Mouse (Mus musculus): Measurements from ENCODE around the gene Ndufv1.

Ndufv1 gene

DNA sequence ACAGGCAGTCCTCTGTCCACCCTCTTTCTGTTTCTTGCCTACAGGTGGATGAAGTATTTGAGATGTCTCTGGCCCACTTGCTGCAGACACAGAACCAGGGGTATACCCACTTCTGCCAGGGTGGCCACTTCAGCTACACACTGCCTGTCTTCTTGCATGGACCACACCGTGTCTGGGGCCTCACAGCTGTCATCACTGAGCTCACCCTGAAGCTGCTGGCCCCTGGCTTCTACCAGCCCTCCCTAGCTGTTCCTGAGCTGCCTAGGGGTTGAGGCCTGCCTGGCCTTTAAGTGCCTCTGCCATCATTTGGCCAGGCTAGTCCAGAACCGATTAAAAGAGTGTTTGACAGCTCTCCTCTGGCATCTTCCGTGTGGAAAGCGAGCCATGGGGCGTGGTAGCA is 10.9 kb downstream of the Ndufv1 start:
- no peak for DNase-seq (ENCODE audit: low spot score)

- no peak for DNase-seq (ENCODE audit: low spot score)
These were observed 11.6 kb downstream of the Ndufv1 start for GRCm38 (mm10) chr19:4000949-4001525.

DNA sequence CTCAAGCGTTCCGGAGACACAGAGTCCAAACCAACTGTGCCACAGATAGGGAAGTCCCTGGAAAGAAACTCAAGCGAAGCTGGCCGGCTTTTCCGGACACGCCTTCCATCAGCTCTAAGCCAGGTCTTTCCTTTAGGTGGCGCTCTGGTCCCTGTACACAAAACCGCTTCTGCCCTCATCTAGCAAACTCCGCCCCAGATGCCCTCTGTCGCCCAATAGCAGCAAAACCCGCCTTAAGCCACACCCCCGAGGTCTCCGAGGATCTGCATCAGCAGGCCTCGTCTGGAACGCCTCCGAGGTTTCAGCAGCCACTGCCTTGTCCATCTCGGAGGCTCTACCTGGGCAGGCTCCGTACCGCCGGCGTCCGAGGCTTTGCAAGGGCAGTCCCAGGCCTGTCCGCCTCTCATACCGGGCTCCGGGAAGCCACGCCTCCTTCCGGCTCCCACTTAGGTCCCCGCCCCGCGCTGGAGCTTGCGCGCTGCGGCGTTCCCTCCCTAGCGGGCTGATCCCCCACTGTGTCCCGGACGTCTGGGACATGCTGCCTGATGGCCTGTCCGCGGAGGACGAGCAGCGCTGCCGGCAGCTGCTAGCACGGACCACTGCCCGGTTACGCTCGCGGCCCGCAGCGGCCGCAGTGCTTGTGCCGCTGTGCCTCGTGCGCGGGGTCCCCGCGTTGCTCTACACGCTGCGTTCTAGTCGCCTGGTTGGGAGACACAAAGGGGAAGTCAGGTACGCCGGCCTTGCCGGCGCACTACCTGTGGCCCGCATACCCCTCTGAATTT is 12.3 kb downstream of the Ndufv1 start, which contains the start of the genes Nudt8 and Gm49405:
Gene Nudt8, plus strand, starts transcription at position 462 of the 782 bp plus-strand sequence.
Gene Gm49405, plus strand, starts transcription at position 508 of the 782 bp plus-strand sequence.
- peak; percentile 97 for DNase-seq (ENCODE audit: low spot score)

DNA sequence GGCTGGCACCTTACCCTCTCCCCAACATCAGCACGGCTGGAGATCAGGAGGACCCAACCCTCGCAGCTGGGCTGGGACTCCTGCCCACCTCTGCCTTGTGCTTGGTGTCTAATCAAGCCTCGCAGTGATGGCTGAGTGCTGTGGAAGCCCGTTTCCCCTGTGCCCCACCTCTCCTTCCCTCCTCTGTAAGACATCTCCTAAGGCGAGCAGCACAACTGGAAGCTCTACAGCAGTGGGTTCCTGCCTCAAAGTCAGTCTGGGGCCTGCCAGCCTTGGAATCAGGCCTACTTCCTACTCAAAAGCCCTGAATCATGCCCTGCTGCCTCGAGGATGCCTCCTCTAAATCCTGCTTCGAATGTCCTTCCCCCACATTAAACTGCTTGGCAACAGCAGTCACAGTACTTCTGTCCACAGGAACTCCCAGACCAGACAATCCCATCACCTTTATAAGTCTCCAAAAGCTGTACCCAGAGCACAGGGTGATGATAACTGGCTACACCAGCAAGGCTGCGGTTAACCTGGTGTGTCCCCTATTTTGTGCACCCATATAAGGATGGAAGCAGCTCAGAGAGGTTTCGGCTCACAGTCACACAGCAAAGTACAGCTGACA is 13.4 kb downstream of the Ndufv1 start:
- DNase-seq (ENCODE audit: low spot score) = no peak

DNA sequence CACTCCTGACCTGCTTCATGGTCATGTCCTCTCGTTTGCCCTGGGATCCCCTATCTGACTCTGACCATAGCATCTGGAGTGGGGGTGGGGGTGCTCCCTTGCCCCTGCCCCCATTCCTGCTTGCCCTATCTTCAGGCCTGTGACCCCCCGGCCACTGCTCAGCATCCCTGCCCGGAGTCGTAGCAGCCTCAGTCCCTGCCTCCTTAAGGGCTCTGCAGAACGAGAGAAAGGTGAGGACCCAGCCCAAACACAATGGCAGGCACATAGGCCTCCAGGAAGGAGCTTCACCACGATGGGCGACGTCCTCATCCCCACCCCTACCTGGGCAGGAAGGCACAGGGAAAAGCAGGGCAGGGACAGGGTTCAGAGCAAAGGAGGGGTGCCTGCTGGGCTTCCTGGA is 14.3 kb downstream of the Ndufv1 start:
- DNase-seq (ENCODE audit: low spot score) = no peak

DNA sequence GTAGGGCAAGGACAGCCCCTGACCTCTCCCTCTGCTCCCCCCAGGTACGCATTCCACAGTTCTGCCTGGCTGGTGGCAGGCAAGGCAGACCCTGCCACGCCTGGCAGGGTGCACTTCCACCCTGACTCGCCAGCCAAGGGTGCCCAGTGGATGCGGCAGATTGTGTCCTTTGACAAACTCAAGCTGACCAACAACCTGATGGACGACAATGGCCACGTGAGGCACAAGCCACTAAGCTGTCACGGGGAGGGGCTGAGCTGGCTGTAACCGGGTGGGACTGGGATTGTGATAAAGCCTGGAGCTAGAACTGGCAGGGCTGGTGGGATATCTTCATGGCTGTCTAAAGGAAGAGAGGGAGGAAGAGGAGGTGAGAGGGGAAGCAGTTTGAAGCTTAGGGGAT is 15.4 kb downstream of the Ndufv1 start:
- DNase-seq (ENCODE audit: low spot score) = no peak

DNA sequence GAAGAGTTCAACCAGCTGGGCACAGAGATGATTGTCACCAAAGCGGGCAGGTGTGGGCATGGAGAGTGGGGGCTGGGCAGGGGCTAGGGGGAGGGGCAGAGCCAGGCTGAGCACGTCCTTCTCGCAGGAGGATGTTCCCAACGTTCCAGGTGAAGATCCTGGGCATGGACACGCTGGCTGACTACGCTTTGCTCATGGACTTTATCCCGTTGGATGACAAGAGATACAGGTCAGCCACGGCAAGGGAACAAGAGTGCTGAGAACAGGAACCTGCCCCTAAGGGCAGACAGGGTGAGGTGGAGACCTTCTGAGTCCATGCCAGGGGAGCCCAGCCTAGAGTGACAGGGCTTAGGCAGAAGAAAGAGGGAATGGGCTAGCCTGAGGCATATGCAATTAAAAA is 15.9 kb downstream of the Ndufv1 start:
- no peak for DNase-seq (ENCODE audit: low spot score)

DNA sequence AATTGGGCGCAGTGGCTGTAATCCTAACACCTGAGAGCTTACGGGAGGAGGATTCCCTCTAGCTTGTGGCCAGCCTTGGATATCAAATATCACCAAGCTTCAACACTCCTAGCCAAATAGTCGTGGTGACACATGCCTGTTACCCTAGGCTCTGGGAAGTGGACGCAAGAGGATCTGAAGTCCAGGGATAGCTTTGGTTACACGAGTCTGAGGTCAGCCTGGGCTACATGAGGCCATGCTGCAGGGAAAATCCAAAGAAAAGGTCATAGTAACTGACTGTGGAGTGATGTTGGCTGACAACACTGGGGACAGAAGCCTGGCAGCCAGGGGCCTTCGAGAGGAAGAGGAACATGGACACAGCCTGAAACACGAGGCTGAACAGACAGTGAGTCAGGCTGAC is 16.5 kb downstream of the Ndufv1 start:
- DNase-seq (ENCODE audit: low spot score) = no peak

DNA sequence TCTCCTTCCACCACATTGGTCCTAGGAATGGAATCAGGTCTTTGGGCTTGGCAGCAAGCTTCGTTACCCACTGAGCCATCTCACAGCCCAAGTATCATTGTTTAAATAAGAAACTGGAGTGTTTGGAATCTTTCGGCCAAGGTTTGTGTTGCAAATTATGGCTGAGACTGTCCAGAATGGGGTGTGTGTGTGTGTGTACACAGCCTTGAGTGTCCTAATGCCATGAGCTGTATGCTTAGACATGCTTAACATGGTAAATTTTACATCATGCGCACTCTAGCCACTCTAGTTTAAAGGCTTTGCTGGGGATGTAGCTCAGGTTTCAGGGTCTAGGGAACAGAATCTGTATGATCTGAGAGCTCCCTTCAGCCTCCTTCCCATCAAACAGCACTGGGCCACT is 17.1 kb downstream of the Ndufv1 start:
- DNase-seq (ENCODE audit: low spot score) = no peak

DNA sequence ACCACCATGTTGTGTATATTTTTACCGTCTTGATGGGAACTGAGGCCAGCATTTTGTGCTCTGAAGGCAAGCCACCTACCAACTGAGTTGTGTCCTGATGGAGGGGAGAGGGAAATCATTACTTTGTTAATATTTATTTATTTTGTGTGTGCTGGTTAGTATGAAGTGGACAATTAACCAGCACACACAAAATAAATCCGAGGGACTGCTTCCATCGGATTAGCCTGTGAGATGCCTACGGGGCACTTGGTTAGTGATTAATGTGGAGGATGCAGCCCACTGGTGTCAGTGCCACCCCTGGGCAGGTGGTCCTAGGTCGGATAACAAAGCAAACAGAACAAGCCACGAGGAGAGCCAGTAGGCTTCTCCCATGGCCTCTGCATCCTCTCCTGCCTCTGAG is 17.7 kb downstream of the Ndufv1 start:
- DNase-seq (ENCODE audit: low spot score) = no peak

DNA sequence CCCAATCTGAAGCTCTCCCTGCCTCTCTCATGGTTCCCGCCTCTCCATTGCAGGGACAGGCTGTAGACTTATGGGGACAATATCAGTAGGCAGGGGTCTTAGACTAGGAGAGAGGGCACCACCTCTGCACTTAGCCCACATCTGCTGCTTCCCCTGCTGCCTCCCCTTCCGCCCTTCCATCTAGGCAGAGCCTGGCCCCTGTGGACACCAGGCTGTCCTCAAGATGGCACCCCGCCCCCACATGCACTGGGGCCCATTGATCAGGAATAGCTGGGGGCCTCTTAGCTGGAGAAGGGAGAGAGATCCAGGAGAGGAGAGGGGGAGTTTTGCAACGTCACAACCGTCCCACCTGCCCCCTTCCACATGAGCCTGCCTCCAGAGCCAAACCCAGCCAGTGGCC is 20.2 kb downstream of the Ndufv1 start, which contains the start of gene Tbx10:
Gene Tbx10, plus strand, starts transcription at position 337 of the 400 bp plus-strand sequence.
- DNase-seq (ENCODE audit: low spot score) = no peak

GRCm38 (mm10) chr19:3991966-3992365 is 20.6 kb downstream of the Ndufv1 start:
- no peak for DNase-seq (ENCODE audit: low spot score)

- no peak for DNase-seq (ENCODE audit: low spot score)
These were observed 21.0 kb downstream of the Ndufv1 start for GRCm38 (mm10) chr19:3991562-3991961.

DNA sequence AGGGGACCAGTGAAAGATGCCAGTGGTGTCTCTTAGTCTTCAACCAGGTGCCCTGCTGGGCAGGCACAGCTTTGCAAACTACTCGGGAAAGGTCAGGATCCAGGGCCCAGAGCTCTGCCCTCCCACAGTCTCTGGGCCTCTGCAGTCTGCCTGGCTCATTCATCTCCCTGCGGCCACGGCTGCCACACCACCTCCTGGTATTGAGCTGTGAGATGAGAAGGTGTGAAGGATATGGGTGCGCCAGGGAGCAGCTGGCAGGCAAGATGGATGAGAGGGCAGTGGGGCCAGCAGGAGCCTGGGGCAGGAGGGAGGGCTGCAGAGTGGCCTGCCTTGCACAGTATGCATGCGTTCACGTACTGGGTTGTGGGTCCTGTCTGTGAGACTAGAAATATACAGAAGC is 21.8 kb downstream of the Ndufv1 start:
- no peak for DNase-seq (ENCODE audit: low spot score)

GRCm38 (mm10) chr19:3988750-3989149 is 23.9 kb downstream of the Ndufv1 start:
- DNase-seq (ENCODE audit: low spot score) = no peak

GRCm38 (mm10) chr19:3988066-3988465 is 24.5 kb downstream of the Ndufv1 start:
- DNase-seq (ENCODE audit: low spot score) = no peak

- peak; percentile 19 for DNase-seq (ENCODE audit: low spot score)
These were observed 26.3 kb downstream of the Ndufv1 start, which contains the start of gene Acy3 for GRCm38 (mm10) chr19:3986334-3986733. Gene Acy3, plus strand, starts transcription at chr19:3986570.

GRCm38 (mm10) chr19:3985261-3985681 is 27.3 kb downstream of the Ndufv1 start:
- no peak for DNase-seq (ENCODE audit: low spot score)

- DNase-seq (ENCODE audit: low spot score) = no peak
These were observed 28.9 kb downstream of the Ndufv1 start for GRCm38 (mm10) chr19:3983527-3984200.

GRCm38 (mm10) chr19:3980917-3981316 is 31.7 kb downstream of the Ndufv1 start:
- no peak for DNase-seq (ENCODE audit: low spot score)

- peak; percentile 71 for DNase-seq (ENCODE audit: low spot score)
These were observed 32.3 kb downstream of the Ndufv1 start for GRCm38 (mm10) chr19:3980309-3980708.

- DNase-seq (ENCODE audit: low spot score) = no peak
These were observed 36.7 kb downstream of the Ndufv1 start for GRCm38 (mm10) chr19:3975866-3976265.

All from spleen, adult 12 weeks (tissue).